Mouse (Mus musculus): ENCODE data around the gene Atp6v1f.

The Atp6v1f gene

DNA sequence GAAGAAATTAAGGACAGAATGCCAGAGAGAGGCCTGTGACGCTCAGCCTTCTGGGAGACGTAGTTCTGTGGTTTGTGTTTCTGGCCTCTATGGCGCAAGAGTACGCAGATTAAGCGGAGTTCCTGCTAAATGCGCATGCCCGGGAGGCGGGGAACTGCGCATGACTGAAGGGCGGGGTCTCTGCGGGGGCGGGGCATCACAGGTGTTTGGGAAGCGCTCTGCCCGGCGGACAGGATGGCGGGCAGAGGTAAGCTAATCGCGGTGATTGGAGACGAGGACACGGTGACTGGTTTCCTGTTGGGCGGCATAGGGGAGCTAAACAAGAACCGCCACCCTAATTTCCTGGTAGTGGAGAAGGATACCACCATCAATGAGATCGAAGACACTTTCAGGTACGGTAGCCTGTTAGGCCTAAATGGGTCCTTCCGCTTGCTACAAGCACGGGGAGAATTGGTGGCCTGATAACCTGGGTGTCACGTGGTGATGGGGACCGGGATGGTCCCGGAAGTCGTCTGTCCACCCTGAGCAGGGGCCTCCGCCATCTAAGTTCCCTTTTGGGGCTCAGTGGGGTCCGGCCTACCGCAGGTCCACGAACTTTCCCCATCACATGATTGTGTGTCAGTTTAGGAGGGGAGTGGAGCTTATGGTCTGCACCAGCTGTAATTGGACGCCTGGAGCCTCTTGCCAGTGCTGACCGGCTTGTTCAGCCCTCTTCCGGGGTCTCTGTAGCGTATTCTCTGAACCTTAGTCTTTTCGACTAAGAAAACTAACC is at the start of gene Atp6v1f:
Gene Atp6v1f, plus strand, starts transcription at position 136 of the 772 bp plus-strand sequence.
- peak; percentile 94 for DNase-seq

GRCm38 (mm10) chr6:29420596-29420995 is 46.9 kb upstream of the Atp6v1f start:
- DNase-seq = no peak

- DNase-seq = no peak
Observed at GRCm38 (mm10) chr6:29425118-29425517, 42.4 kb upstream of the Atp6v1f start.

GRCm38 (mm10) chr6:29426331-29426730 is 41.2 kb upstream of the Atp6v1f start:
- no peak for DNase-seq

DNA sequence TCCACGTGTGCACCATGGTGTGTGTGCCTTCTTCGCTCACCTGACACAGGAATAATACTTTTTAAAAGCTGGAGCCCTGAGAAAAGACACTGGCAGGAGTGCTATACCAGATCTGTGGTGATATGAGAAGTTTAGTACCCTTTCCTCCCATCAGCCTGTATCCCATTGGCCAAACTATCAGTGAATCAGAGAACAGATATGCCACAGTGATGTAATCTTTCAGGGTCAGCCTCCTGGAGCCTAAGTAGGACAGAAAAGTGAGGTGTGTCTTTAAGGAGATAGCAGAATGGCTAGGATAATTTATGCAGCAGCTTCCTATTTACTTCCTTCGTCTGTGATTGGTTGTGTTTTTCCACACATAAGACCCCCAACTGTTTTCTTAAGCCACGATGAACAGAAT is 39.3 kb upstream of the Atp6v1f start:
- DNase-seq = no peak

DNA sequence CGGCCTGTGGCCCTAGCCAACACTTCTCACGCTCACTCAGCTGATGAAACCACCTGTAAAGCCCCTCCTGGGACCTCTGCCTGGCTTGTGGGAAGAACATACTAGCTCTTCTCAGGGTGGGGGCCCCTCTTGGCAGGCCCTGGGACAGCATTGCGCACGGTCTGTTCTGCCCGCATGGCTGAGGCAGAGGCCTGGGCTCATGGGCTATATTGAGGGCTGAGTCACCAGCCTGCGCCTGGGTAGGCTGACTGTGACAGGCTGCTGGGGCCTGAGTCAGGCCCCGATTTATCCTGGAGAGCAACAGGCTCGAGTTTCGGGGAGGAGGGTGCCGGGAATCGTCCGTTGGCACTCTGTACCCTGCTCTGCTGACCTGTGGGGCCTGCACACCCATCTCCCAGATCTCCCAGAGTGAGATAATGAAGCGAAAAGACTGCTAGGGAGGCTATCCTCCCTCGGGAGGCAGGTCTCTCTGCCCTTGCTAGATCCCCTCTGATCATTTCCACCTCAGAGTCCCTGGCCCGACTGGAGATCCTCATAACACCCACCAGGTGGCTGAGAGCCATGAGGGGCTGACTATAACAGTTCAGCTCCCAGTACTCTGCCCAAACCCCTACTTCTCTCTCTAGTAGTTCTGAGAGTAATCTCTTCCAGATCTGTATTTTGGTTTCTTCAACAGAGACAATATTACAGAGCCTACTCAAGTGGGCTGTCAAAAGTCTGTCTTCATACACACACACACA is 36.7 kb upstream of the Atp6v1f start:
- no peak for DNase-seq

DNA sequence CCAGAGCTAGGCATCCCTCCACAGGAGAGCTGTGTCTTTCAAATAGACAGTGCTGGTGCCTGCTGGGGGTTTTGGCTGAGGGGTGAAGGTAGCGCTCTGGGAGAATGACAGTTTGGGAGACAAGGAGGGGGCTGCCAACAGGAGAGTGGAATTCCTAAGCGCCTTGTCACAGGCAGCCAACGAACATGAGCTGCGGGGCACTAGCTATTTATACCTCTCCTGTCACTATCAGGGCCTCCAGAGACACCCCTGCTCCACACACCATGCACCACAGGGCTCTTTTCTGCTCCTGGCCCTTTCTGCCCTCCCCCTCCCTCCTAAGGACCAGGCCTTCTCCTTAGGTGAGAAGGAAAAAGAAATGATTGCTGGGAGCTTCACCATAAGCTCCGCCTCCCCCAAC is 36.0 kb upstream of the Atp6v1f start:
- DNase-seq = no peak

DNA sequence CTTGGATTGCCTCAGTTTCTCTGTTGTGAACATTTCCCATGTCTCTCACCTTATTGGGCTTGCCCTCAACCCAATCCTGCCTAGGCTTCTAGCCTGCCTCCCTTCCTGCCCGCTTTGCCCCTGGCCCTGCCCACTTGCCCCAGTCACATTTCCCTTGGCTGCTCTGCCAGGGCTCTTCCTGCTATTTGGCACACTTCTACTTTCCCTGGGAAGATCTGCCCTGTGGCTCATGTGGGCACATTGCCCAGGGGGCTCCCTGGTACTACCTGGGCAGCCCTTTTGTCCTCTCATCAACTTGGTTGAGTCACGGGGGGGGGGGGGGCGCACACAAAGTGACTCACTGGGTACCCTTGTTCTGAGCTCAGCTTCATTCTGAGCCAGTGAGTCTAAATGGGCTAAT is 35.4 kb upstream of the Atp6v1f start:
- no peak for DNase-seq

GRCm38 (mm10) chr6:29432676-29433037 is 34.9 kb upstream of the Atp6v1f start:
- DNase-seq = no peak

GRCm38 (mm10) chr6:29433038-29433803 is 34.3 kb upstream of the Atp6v1f start, which contains the start of gene Flnc:
Gene Flnc (plus strand): TSS chr6:29433256.
- no peak for DNase-seq

GRCm38 (mm10) chr6:29433804-29434795 is 33.4 kb upstream of the Atp6v1f start:
- DNase-seq = no peak

DNA sequence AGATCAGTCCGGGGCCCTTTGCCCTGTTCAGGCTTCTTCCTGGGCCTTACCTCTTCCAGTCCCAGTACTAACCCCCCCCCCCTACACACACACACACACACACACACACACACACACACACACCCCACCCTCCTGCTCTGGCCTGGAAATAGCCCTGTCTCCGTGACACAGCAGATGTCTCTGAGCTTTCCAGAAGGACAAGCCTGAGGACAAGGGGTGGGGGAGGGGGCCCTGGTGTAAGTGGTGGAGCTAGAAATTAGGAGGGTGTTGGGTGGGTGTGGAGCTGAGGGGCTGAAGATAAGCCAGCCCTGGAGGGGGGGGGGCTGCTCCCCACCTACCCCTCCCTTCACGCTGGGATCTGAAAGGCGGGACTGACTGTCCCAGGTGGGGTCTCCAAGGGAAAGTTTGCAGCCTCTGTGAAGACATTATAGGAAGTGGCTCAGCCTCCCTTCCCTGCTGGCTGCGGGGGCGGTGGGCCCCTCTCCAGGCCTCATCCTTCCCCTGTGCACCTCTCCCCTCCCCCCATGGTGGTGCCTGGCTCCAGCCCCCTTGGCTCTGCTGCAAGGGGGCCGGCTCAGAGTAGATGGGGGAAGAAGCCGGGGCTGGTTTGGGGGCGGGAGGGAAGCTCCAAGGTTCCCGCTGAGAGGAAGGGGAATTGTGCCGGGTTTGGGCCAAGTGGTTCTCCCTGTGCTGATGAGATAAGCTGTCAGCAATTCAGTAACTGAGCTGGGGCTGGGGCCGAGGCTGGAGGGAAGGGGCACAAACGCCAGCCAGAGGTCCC is 32.4 kb upstream of the Atp6v1f start:
- DNase-seq = no peak

GRCm38 (mm10) chr6:29435940-29436451 is 31.5 kb upstream of the Atp6v1f start:
- no peak for DNase-seq

DNA sequence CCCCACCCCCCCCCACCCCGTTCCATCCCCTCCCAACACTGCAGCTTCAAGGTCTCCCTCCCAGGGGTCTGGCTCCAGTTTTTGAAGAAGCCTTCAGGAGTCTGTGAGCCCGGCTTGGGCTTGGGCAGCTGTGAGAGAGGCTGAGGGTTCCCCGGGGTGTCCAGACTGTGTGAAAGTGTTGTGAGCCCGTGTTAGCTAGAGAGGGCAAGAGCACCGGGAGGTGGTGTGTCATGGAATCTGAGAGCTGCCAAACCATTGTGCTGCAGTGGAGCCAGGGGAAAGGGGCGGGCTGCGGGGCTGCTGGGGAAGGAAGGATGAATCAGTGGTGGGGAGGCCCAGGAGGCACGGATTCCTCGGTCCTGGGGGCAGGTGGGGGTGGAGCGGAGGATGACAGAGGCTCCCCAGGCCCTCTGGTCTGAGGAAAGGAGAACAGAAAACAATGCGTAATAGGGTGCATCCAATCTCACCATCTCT is 31.0 kb upstream of the Atp6v1f start:
- DNase-seq = no peak

DNA sequence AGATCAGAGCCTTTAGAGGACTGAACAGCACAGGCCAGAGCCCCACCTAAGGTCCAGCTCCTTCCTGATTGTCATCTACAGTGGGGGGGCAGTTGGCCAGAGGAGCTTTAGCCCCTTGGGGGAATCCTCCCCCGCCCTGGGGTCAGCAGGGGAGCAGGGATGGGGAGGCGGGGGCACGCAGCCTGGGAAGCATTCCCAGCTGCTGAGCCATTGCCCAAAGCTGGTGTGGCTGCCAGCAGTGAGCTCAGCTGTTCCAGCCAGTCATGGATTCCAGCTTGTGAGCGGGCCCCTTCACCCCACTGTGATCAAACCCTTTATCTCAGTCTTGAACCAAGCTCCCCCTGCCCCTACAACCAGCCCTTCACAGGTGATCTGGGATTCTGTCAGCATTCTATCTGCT is 28.3 kb upstream of the Atp6v1f start:
- DNase-seq = no peak

DNA sequence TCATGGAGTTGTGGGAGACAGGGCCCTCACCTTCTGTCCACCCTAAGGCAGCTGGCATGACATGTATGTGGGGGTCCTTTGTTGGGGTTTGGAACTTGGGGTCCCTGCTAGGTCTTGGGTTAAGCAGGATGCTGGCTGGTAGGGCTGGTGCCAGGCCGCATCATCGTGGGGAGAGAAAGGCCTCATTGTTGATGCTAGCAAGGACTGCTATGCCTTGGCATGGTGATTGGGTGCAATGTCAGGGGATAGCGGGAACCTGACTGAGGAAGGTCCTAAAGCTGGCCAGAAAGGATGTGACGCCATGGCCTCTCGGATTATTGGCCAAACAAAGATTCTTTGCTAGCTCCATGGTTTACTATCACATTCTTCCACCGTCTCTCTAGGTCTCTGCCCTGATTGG is 27.7 kb upstream of the Atp6v1f start:
- no peak for DNase-seq

- DNase-seq = peak; percentile 17
Observed at GRCm38 (mm10) chr6:29444773-29445172, 22.7 kb upstream of the Atp6v1f start.

DNA sequence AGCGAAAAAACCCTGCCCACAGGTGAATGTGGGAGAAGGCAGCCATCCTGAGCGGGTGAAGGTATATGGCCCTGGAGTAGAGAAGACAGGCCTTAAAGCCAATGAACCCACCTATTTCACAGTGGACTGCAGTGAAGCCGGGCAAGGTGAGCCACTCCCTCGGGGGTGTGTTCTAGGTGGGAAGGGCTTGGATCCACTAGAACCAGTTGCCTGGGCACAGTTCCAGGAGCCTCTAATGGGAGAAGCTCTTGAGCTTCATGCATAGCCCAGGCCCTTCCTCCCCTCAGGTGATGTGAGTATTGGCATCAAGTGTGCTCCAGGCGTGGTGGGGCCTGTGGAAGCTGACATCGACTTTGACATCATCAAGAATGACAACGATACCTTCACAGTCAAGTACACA is 22.2 kb upstream of the Atp6v1f start:
- no peak for DNase-seq

- DNase-seq = no peak
Observed at GRCm38 (mm10) chr6:29449858-29450257, 17.7 kb upstream of the Atp6v1f start.

- DNase-seq = no peak
Observed at GRCm38 (mm10) chr6:29450667-29451066, 16.9 kb upstream of the Atp6v1f start.

DNA sequence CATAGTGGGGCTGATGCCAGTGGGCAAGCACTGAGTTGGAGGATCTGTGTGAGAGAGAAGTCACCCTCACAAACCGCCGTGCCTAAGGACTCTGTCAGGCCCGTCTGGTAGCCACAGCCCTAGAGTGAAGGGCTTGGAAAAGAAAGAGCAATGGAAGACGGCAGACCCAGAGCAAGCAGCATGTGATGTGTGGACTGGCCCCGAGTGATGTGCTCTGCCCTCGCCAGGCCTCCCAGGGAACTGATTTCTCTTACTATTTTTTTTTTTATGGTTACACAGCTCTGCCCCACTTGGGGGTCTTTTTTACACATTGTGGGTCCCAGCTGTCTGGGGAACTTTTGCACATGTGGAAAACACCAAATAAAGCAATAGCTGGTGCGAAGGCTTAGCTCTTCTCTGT is 6.0 kb upstream of the Atp6v1f start:
- no peak for DNase-seq

All from cerebellum, adult 9-10 months (tissue).